Mouse (Mus musculus): Measurements from ENCODE around the gene Nup62. TPM values are rescaled to one million over a fixed set of nuclear protein-coding genes. Genes with fewer than 3 reads are reported as not detected.

Nup62 gene
- polyA plus RNA-seq, 1 experiment: 89.3 TPM

DNA sequence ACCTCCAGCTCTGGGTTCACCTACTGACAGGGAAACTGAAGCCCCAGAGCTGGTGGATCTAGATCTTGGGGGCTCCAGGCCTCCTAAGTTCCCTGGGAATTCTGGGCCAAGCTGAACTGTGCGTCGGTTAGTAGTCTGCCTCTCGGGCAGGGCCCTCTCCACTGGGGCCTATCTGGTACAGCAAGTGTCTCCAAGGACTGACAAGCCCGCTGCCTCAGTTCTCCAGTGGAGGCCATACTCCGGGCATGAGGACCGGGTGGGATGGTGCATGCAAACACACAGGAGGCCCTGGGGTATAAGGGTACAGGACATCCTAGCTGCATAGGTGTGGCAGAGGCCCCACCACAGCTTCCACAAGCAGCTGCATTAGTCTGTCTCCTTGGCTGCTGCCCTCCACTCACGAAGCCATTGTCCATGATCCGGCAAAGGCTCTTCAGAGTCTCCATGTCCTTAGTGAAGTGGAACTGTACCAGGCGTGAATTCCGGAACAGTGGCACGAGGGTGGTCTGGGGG, 48.1 kb downstream of the Nup62 start:
- TF ChIP-seq GATA1 (IDR thresholded peaks at IDR 0.05; ENCODE audit: low read length): no peak

DNA sequence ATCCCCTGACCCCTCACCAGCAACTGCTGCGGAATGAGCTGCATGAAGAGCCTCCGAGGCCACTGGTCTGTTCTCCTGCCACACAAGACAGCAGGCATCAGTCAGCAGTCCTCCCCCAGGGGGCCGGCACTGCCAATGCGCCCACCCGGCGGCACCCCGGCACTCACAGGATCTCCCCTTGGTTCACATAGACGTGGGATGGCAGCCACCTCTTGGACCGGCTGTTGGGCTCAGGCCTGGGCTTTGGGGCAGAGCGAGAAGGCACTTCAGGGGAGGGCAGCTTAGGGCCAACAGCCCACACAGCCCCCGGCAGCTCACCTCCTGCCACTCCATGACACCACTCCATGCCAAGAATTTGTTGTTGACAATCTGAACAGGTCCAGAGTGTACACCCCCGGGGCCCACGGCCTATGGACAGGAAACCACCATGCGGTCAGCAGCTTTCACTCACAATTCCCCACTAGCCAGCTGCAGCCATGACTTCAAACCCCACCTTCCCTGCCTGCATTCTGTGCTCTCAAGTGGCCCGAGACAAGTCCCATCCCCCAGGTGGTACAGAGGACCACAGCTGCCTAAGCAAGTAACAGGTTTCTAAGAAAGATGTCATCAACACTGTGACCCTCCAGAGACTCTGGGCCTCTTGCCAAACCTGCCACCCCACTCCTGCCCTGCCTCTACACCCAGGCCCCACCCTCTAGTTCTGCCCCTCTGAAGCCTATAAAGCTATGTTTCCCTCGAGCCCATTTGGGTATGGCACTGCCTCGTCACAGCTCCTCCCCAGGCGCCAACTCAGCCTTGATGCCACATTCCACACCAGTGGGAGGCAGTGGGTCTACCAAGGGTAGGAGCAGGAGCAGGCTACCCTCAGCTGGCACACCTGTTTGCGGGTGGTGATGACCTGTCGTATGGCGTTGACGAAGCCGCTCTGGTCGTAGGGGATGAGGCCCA, 49.0 kb downstream of the Nup62 start:
- no peak for TF ChIP-seq GATA1 (IDR thresholded peaks at IDR 0.05; ENCODE audit: low read length)

DNA sequence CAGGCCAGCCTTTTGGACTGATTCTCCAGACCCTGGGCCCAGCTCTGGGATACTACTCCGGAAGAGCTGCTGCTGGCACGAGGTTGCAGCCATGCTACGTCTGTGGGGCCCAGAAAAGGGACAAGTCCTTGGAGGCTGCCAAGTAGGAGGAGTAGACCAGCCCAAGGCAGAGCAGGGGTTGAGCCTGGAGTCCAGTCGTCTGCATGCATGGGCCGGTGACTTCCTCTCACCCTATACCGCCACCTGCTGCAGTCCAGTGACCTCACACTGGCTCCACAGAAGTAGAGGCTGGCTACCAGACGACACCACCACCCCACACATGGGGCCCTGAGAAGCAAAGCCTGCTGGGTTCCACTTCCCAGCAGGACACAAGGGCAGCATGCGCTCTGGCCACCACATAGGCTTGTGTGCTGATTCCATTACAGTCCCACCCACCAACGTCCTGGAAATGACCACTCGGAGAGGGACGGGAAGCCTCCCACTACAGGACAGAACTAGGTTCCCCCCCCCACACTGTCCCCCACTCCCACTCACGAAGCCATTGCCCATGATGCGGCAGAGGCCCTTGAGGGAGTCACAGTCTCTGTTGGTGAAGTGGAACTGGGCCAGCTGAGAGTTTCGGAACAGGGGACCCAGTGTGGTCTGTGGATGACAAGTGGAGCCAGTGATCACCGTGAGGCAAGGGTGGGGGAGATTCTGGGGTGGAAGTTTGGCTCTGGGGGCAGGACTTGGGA, 50.6 kb downstream of the Nup62 start:
- TF ChIP-seq GATA1 (IDR thresholded peaks at IDR 0.05; ENCODE audit: low read length): no peak

DNA sequence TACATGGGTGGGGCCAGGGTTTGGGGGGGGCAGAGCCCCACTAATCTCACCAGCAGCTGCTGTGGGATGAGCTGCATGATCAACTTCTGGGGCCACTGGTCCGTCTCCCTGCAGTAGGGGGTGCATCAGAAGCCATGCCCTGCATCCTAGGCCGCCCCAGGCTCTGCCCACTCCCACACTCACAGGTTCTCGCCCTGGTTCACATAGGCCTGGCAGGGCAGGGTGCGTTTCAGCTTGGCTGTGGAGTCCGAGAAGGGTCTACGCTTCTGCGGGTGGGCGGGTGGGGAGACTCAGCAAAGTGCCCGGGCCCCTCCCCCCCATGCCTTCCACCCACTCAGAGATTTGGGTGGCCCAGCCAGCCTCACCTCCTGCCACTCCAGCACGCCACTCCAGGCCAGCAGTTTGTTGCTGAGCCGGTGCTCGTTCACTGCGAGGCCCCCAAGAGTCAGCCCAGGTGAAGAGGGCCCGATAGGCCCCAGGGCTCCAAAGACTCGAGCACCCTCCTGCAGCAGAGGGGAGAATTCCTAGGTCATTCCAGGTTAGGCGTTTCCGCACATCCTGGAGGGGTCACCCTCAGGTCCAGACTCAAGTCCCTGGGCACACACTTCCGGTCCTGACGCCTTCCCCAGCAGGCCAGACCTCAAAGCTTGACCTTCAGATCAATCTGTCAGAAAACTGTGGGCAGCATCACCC, 51.3 kb downstream of the Nup62 start:
- TF ChIP-seq GATA1 (IDR thresholded peaks at IDR 0.05; ENCODE audit: low read length): no peak

DNA sequence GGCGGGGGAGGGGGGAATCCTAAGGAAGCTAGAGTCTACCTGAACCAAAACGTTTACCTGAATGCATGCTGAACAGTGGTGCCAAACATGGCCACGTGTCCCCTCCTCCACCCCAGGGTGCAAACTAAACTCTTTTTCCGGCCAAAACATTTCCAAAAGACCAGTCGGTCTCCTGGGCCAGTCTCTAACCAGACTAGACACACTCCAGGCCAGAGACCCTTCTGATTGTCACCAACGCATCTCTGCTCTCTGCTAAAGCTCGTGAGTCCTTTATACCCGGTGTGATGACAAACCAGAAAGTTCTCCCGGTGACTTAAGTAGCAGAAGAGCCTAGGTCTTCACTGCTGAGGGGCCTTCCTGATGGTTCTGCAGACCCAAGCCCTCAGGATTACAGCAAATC, 51.9 kb downstream of the Nup62 start:
- no peak for TF ChIP-seq GATA1 (IDR thresholded peaks at IDR 0.05; ENCODE audit: low read length)

DNA sequence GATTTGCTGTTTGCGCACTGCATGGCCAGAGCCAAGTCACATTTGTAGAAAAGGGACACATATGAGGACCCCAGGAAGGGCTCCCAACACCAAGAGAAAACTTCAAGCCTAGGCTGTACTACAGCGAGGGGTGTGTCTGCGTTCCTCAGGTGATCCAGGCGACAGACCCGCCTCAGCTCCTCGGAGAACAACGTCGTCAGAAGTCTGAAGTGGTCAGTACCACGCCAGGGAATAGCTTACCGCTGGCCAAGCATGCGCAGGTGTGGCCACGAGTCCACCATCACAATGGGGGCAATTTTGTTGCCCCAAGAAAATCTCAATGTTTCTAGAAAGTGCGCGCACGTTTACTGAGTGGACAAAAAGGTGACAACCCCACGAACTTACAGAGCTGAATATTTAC, 52.6 kb downstream of the Nup62 start:
- no peak for TF ChIP-seq GATA1 (IDR thresholded peaks at IDR 0.05; ENCODE audit: low read length)

DNA sequence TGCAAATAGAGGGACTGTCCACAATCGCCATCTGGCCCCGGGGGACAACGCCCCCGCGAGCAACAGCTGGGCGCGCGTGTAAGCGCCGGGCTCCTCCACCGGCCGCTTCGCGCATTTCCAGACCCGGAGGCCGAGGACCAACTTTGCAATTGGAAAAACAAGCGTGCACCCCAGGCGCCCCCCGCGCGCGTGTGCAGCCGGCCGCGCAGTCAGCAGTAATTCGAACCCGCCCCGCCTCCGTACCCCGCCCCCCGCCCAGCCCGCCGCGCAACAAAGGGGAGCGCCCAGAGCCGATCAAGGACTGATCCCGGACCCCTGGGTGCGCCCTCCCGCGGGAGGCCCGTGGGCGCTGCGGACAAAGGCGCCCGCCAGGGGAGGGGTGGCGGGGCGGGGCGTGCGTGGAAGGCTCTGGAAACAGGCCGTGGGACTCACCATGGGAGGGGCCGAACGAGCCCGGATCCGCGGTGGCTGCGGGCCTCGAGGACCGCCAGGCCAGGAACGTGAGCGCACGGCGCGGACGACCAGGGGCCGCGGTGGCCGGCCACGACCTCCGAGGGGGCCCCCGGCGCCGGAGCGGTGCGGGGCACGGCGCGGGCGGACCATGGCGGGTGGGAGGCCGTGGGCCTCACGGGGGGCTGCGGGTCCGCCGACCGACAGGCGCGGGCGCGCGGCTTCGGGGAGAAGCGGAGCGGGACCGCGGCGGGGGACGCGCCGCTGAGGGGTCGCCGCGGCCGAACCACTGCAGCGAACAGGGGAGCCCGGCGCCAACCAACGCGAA, 53.2 kb downstream of the Nup62 start:
- TF ChIP-seq GATA1 (IDR thresholded peaks at IDR 0.05; ENCODE audit: low read length): no peak

DNA sequence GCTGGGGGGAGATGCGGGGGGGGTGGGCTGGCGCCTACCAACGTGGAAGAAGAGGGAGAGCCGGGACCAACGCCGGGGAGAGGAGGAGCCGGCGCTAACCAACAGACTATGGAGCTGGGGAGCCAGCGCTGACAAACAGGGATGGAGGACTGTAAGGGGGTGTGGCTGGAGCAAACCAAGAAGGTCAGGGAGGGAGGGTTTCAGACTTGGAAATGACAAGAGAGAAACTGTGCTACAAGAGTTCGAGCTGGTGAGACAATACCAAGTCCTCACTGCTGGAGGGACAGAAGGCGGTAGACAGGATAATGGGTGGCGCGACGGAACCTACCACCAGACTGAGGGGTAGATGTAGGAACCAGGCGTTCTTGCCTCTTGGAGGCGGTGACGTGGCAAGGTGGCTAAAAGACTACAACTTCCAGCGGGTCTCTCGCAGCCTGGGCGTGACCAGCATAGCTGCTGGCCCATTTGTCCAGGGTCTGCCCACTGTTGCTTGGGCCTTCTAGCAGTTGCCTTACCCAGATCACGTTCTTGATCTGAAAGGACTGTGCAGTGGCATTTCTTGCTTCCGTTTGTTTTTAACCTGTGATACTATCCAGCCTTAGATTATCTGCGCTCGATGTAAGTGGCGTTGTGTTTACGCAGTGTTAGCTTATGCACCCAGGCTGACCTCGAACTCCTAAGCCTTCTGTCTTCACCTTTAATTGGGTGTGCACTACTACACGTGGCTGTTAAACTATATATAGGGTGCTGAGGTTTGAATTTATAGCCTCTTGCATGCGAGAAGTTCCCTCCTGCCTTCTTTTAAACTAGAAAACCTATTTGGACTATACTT, 54.0 kb downstream of the Nup62 start, which contains the start of gene Ptov1:
Gene Ptov1 (minus strand): TSS at position 92 of the 832 bp plus-strand sequence.
- no peak for TF ChIP-seq GATA1 (IDR thresholded peaks at IDR 0.05; ENCODE audit: low read length)

DNA sequence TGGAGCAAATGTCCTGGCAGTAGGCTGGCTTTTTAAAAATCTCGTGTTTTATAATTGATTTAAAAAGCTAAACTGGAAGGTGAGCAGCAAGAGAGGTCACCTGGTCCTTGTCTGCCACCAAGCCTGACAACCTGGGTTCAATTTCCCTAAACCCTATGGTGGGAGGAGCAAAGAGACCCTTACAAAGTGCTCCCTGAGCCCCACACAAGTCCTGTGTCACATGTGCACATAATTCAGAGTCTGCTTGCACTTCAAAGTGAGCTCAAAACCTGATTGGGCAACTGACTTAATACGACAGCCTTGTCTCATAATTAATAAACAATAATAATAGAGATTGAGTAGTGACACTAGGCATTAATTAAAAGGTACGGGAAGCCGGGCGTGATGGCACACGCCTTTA, 54.7 kb downstream of the Nup62 start:
- TF ChIP-seq GATA1 (IDR thresholded peaks at IDR 0.05; ENCODE audit: low read length): no peak

DNA sequence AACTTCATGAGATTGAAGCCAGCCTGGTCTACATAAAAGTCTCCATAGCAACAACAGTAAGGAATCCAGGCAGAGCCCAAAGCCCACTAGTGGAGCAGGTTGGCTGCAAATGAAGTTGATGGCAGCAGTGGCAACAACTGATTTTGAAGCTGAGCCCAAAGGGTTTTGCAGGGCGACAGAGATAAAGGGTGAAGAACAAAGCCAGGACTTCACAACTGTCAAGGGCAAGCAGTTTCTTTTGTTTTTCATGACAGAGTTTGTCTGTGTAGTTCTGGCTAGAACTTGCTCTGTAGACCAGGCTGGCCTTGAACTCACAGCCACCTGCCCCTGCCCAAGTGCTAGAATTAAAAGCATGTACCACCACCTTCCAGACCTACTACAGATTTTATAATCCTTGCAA, 55.3 kb downstream of the Nup62 start:
- TF ChIP-seq GATA1 (IDR thresholded peaks at IDR 0.05; ENCODE audit: low read length): no peak

DNA sequence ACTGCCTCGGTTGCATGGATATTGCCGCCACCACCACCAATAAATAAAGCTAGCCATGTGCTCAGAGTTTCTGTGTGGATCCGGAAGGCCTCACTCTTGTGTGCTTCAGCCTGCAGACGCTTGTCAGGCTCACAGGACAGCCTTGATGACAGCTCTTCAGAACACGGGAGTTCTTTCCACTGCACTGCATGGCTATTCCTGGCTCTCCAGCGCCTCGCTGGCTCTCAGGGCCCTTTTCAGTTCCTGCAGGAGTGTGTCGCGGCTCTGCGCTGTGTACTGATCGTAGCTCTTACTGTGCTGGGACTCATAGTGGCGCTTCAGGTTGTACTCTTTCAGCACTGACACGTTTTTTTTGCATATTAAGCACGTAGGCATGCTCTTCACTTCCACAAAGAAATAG, 61.9 kb downstream of the Nup62 start:
- no peak for TF ChIP-seq GATA1 (IDR thresholded peaks at IDR 0.05; ENCODE audit: low read length)

Other genes with a start within 250 kb of the Nup62 start
- 0.14 and 0.28 TPM in 2 replicates for gene Napsa, start 243.7 kb upstream of the Nup62 start, polyA plus RNA-seq (2012)
- 0.02 TPM in 2 replicates for gene Kcnc3, start 225.4 kb upstream of the Nup62 start, polyA plus RNA-seq (2012)
- gene Myh14, start 145.2 kb upstream of the Nup62 start, polyA plus RNA-seq (2012): 0.02 and 0.05 TPM in 2 replicates
- gene Izumo2, start 107.3 kb upstream of the Nup62 start, polyA plus RNA-seq (2012): not detected in 2 replicates
- gene Vrk3, start 67.7 kb upstream of the Nup62 start, polyA plus RNA-seq (2012): 98.8 and 104 TPM in 2 replicates
- 0.11 and 0.17 TPM in 2 replicates for gene Zfp473, start 65.0 kb upstream of the Nup62 start, polyA plus RNA-seq (2012)
- 1.4 TPM in 2 replicates for gene Il4i1, start 299 bp downstream of the Nup62 start, polyA plus RNA-seq (2012)
- 545 and 546 TPM in 2 replicates for gene Atf5, start 570 bp downstream of the Nup62 start, polyA plus RNA-seq (2012)
- gene Akt1s1, start 32.9 kb downstream of the Nup62 start, polyA plus RNA-seq (2012): 873 and 930 TPM in 2 replicates
- 87.2 and 126 TPM in 2 replicates for gene Tbc1d17, start 33.0 kb downstream of the Nup62 start, polyA plus RNA-seq (2012)
- gene Pnkp, start 41.1 kb downstream of the Nup62 start, polyA plus RNA-seq (2012): 55.8 and 74.5 TPM in 2 replicates
- gene Ptov1, start 53.7 kb downstream of the Nup62 start, polyA plus RNA-seq (2012): 256 and 306 TPM in 2 replicates
- 568 and 719 TPM in 2 replicates for gene Med25, start 76.6 kb downstream of the Nup62 start, polyA plus RNA-seq (2012)
- gene Fuz, start 80.0 kb downstream of the Nup62 start, polyA plus RNA-seq (2012): 67.3 and 78.5 TPM in 2 replicates
- 254 and 278 TPM in 2 replicates for gene Ap2a1, start 113.4 kb downstream of the Nup62 start, polyA plus RNA-seq (2012)
- 0.16 TPM in 1 of 2 replicates, not detected in the other for gene Tsks, start 127.1 kb downstream of the Nup62 start, polyA plus RNA-seq (2012)
- gene Cpt1c, start 158.8 kb downstream of the Nup62 start, polyA plus RNA-seq (2012): 1.2 and 1.9 TPM in 2 replicates
- 142 and 234 TPM in 2 replicates for gene Prmt1, start 170.5 kb downstream of the Nup62 start, polyA plus RNA-seq (2012)
- 110 and 153 TPM in 2 replicates for gene Irf3, start 181.6 kb downstream of the Nup62 start, polyA plus RNA-seq (2012)
- gene Bcl2l12, start 182.6 kb downstream of the Nup62 start, polyA plus RNA-seq (2012): 195 and 211 TPM in 2 replicates
- 347 and 406 TPM in 2 replicates for gene Scaf1, start 200.3 kb downstream of the Nup62 start, polyA plus RNA-seq (2012)
- 7.8 and 9.1 TPM in 2 replicates for gene Rras, start 201.9 kb downstream of the Nup62 start, polyA plus RNA-seq (2012)
- 123 and 149 TPM in 2 replicates for gene Prr12, start 236.8 kb downstream of the Nup62 start, polyA plus RNA-seq (2012)
- 160 and 205 TPM in 2 replicates for gene Nosip, start 246.3 kb downstream of the Nup62 start, polyA plus RNA-seq (2012)
- gene Prrg2, start 246.6 kb downstream of the Nup62 start, polyA plus RNA-seq (2012): 28.0 and 34.7 TPM in 2 replicates

All from G1E-ER4 (cell line).